Mouse (Mus musculus) right cerebral cortex, postnatal 36 days (tissue): ENCODE measurements around the gene Kank1.

Experiments
- DNase-seq, 2 experiments: peaks; one replicate each; pipeline ENCODE4 v3.0.0; 2022; ENCODE audit warnings: low spot score in 2 of 2, mixed read lengths in 1 of 2

Kank1 gene

DNA sequence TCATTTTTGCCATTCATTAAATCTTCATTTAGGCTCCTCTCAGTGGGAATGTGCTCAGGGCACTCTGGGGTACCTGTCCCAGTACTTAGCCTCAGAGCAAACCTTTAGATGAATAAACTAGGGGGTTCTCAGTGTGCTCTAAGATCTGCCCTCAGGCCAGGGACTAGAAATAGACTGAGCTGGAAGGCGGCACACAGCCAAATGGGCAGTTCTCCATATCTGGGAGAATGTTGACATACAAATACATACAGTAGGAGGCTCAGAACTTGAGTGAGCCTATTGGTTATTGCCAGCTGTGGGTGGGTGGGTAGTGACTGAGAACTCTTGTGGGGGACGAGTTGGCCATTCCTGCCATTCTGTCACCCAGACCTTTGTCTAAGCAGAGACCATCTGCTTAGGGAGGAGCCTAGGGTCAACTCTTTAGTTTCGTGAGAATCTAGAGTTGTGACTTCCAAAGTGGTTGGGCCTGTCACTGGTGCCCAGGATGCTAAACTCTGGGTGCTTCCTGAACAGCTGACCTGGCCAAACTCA lies 14.9 kb downstream of the Kank1 start:
- DNase-seq, result no peak

DNA sequence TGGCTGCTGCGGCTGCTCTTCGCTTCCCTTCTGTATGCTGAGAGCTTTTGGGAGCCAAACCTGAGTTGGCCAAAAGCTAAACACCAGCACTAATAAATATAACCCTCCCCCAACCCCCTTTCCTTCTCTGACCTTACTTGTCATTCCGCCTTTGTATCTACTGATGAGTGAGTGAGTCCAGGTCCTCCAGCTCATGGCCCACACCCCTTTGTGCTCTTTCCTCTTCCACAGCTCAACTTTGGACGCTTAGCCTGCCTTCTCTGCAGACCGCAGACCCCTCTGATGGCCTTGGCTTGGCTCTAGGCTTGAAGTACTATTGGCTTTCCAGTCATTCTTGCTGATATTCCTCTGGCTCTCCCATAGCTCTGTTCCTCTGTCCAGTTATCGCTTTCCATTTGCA lies 16.4 kb downstream of the Kank1 start:
- DNase-seq, result no peak

DNA sequence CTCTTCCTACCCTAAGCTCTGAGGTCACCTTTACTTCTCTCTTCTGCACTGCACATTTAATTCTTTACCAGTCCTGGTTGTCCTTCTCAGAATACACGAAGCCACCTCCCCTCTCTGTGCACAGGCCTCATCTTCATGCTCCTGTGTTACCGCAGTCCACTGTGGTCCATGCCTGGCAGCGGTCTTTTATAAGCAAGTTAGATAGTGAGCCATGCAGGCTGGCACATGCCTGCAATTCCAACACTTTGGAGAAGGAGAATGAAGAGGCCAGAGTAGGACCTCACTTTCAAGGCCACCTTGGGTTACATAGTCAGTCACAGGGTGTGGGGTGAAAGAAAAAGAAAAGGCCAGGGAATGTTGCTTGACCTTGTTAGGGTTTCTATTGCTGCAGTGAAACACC lies 16.9 kb downstream of the Kank1 start:
- DNase-seq, result no peak

DNA sequence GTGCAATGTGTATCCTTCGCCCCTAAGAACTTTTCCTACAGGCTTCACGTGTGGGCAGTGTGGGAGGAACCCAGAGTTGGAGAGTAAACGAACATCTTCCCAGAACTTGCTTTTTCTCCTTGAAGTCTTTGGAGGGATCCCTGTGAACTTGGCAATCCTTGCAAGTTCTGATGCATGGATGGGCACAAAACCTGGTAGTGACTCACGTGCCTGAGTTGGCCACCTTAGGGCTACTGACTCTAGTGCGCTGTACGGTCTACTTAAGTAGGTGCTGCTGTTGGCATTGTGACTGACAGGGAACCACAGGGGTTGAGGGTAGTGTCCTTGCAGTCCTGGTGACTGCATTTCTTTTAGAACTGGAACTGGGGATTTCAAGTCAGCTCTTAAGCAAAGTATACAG lies 21.5 kb downstream of the Kank1 start:
- no peak for DNase-seq

DNA sequence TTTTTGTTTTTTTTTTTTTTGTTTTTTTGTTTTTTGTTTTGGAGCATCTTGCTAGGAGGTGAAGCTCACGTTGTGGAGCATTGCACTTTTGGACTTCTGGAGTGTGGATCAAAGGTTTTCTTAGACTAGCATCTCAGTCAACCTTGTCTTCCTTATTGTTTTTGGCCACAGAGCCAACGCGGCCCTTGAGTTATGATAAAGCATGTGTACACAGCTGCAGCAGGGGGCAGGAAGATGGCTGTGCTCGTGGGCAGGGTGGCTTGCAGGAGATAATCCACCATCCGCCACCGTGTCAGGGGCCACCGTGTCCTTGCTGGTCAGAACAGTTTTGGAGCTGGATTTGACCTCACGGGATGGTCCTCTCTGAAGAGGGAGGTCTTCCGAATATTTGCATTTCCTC lies 29.4 kb downstream of the Kank1 start:
- DNase-seq, result no peak

DNA sequence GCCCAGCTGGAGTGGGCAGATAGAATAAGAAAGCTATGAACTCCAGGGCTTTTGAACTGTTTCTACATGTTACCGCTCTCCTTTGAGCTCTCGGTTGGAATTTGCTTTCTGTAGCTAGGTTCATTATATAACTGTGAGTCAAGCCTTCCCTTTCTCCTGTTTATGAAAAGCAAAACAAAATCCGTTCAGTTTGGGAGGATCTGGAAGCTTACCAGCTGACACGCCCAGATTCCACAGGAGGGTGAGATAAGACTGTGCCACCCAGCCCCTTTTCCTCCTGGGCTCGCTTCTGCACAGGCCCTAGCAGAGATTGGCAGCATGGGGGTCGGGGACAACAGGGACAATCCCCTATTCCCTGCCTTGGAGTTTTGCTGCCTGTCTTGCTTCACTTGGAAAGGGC lies 30.5 kb downstream of the Kank1 start:
- no peak for DNase-seq

DNA sequence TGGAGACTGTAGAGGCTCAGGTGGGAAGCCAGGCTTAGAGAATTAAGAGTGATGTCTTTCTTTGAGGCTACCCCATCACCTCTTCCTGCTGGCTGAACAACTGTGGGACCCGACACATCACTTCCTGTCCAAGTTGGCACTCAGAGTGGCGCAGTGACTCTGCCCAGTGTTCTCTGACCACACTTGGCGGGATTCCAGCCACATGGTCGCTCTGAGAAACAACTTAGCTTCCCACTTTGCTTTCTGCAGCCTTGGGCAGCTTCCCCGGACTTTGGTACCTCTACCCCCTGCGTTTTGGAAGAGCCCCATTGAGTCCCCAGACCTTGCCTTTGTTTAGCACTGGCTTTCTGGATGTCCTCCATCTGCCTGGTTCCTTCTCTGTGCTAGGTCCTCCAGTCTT lies 31.8 kb downstream of the Kank1 start:
- peak; percentile 55 to 58 for DNase-seq

DNA sequence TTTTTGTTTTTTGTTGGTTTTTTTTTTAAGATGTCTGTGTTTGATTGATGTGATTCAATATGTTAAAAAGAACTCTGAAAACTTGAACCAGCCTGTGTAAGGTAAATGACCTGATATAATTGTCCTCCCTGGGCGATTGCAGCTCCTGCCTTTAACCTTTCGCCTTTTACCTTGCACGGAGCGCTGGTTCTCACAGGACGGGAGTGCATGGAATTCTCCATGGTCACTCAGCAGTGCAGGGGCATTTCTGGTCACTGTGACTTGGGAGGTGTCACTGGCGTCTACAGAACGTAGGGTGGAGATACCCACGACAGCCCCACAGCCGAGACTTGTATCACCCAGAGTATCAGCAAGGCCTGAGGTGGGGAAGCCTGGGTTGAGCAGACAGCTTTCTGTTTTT lies 34.8 kb downstream of the Kank1 start:
- DNase-seq, result no peak

DNA sequence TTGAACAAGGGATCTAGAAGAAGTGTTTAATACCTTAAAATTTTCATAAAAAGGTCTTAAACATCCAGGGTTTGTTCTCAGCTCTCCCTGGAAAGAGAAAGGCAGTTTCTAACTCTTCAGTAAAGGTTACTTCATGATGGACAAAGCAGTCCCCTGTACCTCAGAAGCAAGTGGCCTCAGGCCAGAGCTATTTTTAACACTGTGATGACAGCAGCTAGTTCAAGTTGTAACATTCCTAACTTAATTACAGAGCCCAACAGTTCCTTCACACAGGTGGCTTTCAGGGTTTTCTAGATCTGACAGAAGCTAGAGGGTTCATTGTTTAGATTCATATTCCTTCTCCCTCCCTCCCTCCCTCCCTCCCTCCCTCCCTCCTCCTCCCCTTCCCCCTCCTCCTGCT lies 36.4 kb downstream of the Kank1 start:
- no peak for DNase-seq

DNA sequence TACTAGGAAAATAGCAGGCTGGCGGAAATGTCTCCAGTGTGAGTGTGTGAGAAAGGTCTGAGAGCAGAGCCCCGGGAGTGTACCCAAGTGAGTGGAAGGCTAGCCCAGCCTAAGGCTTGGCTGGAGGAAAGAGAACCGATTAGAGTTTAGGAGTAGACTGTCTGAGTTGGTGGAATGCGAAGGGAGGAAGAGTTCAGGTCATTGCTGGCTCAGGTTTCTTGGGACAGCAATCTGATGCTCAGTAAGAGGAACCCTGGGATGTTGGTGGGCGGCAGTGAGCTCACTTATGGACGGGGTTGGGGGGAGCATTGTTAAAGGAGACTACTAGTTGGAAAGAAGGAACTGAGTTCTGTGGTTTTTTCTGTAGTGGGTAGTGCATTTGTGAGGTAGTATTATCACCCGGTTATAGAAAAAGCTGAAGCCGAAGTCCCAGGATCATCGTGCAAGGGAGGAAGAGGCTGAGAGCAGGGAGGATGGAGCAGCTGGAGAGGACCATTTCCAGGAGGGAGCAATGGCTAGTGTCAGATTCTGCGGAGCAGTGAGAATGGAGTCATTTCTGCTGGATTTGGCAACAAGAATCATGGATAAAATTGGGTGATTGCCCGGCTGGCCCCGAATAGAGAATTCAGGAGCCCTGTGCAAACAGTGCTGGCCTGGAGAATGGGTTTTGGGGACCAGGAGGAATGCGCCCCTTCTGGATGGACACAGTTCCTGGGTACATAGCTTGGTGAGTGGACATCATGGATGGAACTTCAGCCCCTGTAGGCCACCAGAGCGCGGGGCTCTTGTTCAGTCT lies 40.0 kb downstream of the Kank1 start:
- DNase-seq, result no peak

DNA sequence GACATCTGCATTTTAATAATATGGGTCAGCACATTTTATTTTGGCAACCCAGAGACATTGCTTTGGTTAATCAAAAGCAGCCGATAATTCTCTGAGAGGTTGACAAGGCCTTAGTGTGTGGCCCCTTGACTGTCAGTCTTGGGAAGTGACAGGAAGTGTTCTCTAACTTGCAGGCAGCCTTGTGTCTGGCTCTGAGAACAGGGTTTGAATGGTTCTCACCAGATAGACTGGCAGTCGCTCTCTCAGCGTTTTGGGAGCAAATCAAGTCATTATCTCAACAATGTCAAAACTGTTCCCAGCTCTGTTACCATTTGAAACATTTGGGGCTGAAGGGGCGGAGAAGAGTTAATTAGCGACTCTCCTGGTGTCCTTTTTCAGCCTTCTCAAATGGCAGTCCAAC lies 41.0 kb downstream of the Kank1 start:
- DNase-seq, result no peak

DNA sequence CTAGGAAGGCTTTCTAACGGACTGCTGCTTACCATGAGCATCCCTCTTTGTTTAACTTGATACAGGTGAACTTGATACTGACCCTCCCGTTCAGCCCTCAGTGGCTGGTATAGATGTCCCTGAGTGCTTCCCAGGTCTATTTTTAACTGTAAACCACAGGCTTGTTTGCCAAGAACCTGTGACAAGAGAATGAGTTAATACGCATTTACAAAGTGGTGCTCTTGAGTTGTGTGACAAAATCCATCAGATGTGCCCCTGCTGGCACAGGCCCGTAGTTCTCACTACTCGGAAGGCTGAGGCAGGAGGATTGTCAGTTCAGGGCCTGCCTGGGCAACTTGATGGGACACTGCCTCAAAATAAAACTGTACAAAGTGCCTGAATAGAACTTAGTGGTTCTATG lies 42.8 kb downstream of the Kank1 start:
- no peak for DNase-seq

DNA sequence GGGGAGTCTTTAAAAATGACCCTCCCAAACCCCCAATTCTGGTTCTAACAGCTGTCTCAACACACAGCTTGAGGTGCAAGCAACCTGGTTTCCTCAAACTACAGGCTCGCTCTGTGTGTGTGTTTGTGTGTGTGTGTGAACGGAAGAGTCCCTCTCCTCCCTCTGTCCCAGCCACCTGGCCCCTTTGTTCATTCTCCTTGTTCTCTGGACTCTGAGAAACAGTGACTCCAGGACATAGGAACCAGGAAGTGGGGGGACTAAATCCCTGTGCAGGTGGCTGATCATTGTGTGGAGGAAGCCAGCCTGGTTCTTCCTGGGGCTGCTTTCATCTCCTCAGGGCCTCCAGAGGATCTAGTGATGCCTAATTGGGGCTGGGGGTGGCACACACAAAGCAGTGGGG lies 46.9 kb downstream of the Kank1 start:
- no peak for DNase-seq

DNA sequence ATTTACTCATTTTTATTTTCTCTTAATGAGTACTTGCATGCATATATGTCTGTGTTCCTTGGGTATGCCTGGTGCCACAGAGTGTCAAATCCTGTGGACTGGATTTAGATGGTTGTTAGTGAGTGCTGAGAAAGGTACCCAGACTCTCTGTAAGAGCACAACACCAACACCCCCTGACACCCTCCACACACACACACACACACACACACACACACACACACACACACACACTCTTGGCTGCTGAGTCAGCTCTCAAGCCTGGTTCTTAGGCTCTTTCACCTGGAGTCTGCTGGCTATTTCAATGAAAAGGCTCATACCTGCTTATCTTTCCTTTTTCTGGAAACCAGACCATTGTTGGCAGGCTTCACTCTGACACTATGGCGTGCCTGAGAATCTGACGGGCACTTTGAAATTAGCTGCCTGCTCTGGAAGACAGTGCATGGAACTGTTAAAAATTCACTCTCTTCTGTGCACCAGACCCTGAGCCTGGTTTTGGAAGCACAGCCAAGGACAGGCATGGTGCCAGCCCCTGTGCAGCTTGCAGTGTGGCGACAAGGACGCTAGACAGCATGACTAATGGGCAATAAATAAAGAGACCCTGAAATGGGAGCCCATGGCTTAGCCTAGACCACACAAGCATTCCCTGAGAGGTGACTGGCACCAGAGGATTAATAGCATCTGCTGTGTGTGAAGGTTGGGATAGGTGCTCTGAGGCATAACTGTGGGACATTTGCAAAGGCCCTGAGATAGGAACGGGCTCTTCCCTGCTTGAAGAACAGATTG lies 49.2 kb downstream of the Kank1 start:
- peak; percentile 28 to 31 for DNase-seq

DNA sequence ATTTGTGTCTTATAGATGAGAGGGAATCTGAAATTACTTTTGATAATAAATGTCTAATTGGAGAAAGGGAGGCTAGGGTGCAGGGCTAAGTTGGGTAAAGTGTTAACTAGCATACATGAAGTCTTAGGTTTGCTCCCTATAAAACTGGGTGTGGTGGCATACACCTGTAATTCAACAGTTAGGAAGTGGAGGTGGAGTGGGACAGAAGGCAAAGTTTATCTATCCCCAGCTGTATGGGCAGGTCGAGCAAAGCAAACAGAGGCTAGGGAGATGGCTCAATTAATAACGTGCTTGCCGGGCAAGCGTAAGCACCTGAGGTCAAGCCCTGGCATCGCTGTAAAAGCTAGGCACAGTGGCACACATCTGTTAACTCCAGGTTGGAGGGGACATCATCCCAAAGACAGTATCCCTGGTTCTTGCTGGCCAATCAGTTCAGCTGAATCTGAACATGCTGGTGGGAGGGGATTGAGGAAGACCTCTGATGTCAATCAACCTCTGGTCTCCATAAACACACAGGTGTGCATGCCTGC lies 54.3 kb downstream of the Kank1 start:
- no peak for DNase-seq

DNA sequence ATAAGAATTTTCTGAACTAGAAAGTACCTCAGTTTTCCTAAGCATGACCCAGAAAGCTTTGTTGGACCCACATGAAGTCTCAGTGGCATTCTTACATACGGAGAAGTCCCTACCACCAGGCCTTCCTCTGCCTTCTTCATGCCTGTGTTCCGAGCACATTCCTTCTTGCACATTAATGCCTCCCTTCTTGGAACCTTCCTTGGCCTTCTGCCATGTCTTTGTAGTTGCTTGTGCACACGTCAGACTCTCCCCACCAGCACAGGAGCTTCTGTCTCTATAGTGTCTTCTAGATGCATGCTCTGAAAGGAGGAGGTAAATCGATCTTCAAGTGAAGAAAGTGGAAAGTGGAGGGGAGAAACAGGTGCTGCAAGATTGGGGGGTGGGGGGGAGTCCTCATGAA lies 58.4 kb downstream of the Kank1 start:
- no peak for DNase-seq

DNA sequence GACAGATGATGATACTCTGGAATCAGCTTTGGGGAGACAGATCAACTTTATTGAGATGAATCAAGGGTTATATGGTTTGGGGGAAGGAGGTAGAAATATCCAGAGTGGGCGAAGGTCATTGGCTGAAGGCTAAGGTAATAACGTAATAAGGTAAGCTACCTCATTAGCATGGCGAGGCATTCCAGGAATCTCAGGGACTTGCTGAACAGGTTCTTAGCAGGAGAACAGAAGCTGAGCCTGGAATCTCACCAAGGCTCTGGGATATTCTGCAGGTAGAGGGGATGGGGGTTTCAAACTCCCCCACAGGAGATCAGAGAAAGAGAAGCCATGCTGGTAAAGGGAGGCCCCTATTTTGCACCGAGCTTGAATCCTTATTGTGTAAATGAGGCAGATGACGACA lies 60.5 kb downstream of the Kank1 start:
- no peak for DNase-seq

DNA sequence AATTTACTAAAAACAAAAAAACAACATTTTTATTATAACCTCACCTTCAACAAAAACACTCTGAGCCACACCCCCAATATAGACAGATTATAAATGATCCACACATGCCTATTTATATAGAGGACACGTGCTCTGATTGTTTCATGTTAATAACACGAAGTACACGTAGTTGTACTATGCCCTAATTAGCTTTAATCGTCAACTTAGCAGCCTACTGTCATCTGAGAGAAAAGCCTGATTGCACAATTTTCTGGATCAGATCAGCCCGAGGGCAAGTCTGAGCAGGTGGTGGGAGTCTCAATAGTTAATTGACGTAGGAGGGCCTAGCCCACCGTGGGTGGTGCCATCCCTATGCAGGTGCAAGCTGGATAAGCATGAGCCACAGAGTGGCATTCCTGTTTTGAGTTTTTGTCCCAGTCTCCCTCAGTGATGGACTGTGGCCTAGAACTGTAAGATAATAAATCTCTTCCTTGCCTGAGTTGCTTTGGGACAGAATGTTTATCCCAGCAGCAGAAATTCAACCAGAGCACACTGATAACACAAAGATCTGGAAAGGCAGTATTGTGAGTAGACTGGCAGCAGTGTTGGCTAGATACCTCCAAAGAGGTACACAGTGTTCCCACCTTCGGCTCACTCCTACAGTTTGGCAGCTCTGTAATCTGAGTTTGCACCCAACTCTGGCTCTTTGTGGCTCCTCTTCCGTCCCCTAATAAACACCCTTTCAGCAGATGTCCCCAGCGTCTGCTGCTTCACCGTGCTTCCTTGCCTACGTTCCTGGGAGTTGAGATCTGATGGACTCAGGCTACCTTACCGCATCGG lies 63.3 kb downstream of the Kank1 start:
- no peak for DNase-seq

DNA sequence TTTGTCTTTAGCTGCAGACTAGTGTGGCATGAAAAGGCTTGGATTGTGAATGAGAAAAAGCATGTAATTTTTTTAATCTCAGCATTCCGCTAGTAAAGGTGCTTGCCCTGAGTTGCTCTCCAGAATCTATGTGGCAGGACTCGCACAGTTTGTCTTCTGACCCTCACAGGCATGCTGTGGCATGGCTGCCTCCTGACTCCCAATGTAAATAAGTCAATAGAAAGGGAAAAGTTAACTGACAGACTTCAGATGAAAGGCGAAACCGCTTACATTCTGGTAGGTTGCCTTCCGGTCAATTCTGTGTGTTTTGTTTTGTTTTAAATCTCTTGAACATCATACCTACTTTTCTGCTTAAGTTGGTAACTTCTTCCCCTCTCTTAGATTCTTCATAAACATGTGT lies 64.4 kb downstream of the Kank1 start:
- DNase-seq, result no peak

DNA sequence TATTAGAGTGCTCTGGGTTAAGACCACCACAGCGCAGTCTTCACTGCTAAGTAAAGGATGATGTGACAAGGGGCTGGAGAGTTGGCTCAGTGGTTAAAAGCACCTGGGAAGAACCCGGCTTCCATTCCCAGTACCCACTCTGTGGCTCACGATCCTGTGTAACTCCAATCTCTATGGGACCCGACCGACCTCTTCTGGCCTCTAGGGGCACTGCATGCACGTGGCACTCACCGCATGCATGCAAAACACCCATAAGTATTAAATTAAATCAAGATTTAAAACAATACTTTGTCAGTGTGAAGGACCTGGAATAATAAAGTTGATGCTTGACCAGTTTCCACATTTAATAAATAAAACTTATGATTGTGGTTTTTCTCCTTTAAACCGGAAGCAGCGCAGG lies 69.5 kb downstream of the Kank1 start:
- DNase-seq, result no peak

DNA sequence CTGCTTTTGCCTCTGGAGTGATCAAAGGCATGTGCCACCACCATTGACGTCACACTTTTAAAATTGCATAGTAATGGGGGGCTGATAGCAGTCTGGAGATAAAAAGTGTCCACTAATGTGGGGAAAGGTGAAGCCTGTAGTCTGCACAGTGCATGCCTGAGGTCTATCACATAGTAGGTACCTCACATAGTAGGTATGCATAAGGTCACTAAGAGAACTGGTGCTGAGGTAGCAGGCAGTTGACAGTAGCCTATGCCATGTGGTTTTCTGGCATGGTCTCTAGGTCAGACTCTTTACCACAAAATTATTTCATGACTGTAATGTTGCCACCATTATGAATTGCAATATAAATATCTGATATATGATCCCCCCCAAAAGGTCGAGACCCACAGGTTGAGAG lies 71.4 kb downstream of the Kank1 start:
- DNase-seq, result no peak

DNA sequence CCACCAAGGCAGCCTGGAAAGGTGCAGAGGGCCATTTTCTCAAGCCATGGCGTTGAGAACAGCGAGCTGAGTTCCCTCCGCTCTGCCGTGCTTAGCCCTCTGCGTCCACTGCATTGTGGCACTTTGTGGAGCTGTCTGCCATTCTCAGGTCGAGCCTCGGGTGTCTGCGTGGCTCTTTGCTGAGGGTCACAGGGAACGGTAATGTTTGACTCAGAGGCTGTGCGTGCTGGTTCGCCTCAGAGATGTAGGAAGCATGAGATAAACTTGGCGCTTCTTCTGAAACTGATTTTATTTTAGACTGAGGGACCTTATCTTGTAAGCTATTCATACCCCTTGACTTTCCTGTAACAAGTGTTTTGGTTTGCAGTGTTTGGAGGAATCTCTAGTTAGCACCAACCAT lies 72.0 kb downstream of the Kank1 start:
- no peak for DNase-seq
